Mouse (Mus musculus): ENCODE measurements around the gene Wdr26.

DNA sequence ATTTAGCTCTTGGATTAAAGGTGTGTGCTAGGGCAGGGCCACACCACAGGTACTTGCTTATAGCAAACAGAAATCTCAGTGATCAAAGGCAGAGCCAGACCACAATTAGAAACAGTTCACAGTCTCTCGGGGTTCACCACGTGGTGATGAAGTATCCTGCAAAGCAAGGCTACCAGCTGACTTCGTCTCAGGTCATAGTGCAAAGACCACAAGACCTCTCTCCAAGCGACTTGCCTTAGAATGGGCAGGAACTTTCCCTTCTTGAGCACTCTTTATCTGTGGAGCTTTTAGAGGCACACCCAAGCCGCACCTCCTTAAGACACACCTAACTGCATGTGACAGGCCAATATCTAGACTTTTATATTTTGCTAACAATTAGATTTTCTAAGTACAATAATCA lies 63.3 kb downstream of the Wdr26 start:
- no peak for TF ChIP-seq CTCF (IDR thresholded peaks at IDR 0.05; ENCODE audit: low read depth, low read length)
- no peak for TF ChIP-seq EP300 (IDR thresholded peaks at IDR 0.05; ENCODE audit: insufficient read depth, low read depth, low read length)
- TF ChIP-seq POLR2A (IDR thresholded peaks at IDR 0.05; ENCODE audit: insufficient read depth, low read length), result no peak
